Comparison of ENCODE assay signal across 10 mouse cellular contexts in the genomic region with DNA sequence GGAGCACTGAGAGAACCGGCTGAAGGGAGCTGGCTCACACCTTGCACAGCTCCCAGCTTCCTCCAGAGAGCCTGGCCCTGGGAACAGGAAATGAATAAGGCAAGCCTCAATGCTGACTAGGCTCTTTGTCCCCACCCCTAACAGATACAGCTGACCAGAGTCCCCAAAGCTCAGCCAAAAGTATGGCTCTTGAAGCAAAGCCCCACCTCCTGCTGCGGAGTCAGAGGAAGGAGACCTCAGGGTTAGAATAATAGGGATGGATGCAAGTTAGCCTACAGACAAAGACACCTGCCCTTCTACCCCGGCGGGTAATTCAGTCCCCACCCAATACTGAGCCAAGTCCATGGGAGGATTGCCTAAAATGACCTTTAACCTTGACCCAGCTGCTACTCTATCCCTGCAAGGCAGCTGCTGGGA. TPM values are rescaled to one million over a fixed set of nuclear protein-coding genes. Genes with fewer than 3 reads are reported as not detected.
DNase-seq lines count a peak whose midpoint lies in the region; ATAC-seq lines count a peak whose summit lies in the region.
"Had no signal": no experiment of that assay in that cellular context is flagged by ENCODE, and none has a peak within 500 bp of the region (broad histone marks: within the 10 kb centered on the region; RNA-seq: fewer than 3 reads in every experiment).

No protein-coding gene starts in this region.

- no peak for DNase-seq in lung, adult 18-20 months
- DNase-seq in embryonic facial prominence, embryonic 10.5 days (ENCODE audit: low spot score): no peak
- no peak for DNase-seq in left cerebral cortex, adult 11 months (ENCODE audit: low spot score)
- DNase-seq in cerebellum, adult 11 months: no peak
- DNase-seq: cerebellum, adult 9-10 months had no signal

- no peak overlapping the region for H3K4me2 ChIP-seq in lung, embryonic 15.5 days
- H3K4me2 ChIP-seq in kidney, embryonic 14.5 days (replicated peaks; ENCODE audit: low read depth, low read length): no peak overlapping the region
- H3K4me2 ChIP-seq: midbrain, embryonic 12.5 days had no signal

- no peak overlapping the region for H3K27ac ChIP-seq in lung, embryonic 15.5 days
- peak overlapping the region; percentile 54; the same call in 1 of the 2 replicates for H3K27ac ChIP-seq in embryonic facial prominence, embryonic 10.5 days (replicated peaks)
- H3K27ac ChIP-seq in kidney, embryonic 14.5 days (ENCODE audit: low read depth, low read length): no peak overlapping the region
- H3K27ac ChIP-seq: midbrain, embryonic 12.5 days had no signal

- 0 out of 2 replicates have a peak, but pooled peaks have one; percentile 5 for ATAC-seq in lung, embryonic 15.5 days (ENCODE audit: borderline replicate concordance, extremely low read depth, low FRiP score, low TSS enrichment)
- ATAC-seq in kidney, embryonic 14.5 days (ENCODE audit: low FRiP score, low TSS enrichment): peak; percentile 51; the same call in 1 of the 2 replicates
- peak; percentile 18; the same call in 1 of the 2 replicates for ATAC-seq in monocyte, adult 5-6 weeks (replicated peaks; ENCODE audit: insufficient number of reproducible peaks, low FRiP score, low TSS enrichment, poor library complexity, severe bottlenecking)
- no peak for ATAC-seq in megakaryocyte-erythroid progenitor cell, adult 5-6 weeks (replicated peaks; ENCODE audit: low FRiP score, low TSS enrichment, poor library complexity, severe bottlenecking)

- no peaks in the 10 kb centered on the region for H3K9me3 ChIP-seq in lung, embryonic 15.5 days
- no peaks in the 10 kb centered on the region for H3K9me3 ChIP-seq in embryonic facial prominence, embryonic 10.5 days
- H3K9me3 ChIP-seq in kidney, embryonic 14.5 days (ENCODE audit: control insufficient read depth, low read length): no peaks in the 10 kb centered on the region
- H3K9me3 ChIP-seq: midbrain, embryonic 12.5 days had no signal

- 0 out of 2 replicates have a peak, but pooled peaks cover 4% of the 10 kb centered on the region for H3K4me1 ChIP-seq in lung, embryonic 15.5 days
- peaks cover 23% of the 10 kb centered on the region for H3K4me1 ChIP-seq in embryonic facial prominence, embryonic 10.5 days
- peaks cover 43% of the 10 kb centered on the region for H3K4me1 ChIP-seq in kidney, embryonic 14.5 days (ENCODE audit: control insufficient read depth, insufficient read depth, low read length)
- H3K4me1 ChIP-seq: midbrain, embryonic 12.5 days had no signal

- H3K4me3 ChIP-seq in lung, embryonic 15.5 days: no peak overlapping the region
- H3K4me3 ChIP-seq in embryonic facial prominence, embryonic 10.5 days: no peak overlapping the region
- no peak overlapping the region for H3K4me3 ChIP-seq in kidney, embryonic 14.5 days (ENCODE audit: low read length)
- H3K4me3 ChIP-seq: midbrain, embryonic 12.5 days had no signal

- 63% methylated on average over 4 of the region's 4 CpGs for WGBS in lung, embryonic 15.5 days
- WGBS in embryonic facial prominence, embryonic 10.5 days: 56% methylated on average over 4 of the region's 4 CpGs
- 31% methylated on average over 4 of the region's 4 CpGs for WGBS in kidney, embryonic 14.5 days

- no peaks in the 10 kb centered on the region for H3K36me3 ChIP-seq in lung, embryonic 15.5 days
- no peaks in the 10 kb centered on the region for H3K36me3 ChIP-seq in embryonic facial prominence, embryonic 10.5 days (replicated peaks)
- no peaks in the 10 kb centered on the region for H3K36me3 ChIP-seq in kidney, embryonic 14.5 days (ENCODE audit: control insufficient read depth, insufficient read depth, low read length)
- H3K36me3 ChIP-seq: midbrain, embryonic 12.5 days had no signal

- no peak overlapping the region for H3K9ac ChIP-seq in lung, embryonic 15.5 days
- no peak overlapping the region for H3K9ac ChIP-seq in kidney, embryonic 14.5 days (ENCODE audit: low read depth, low read length)
- H3K9ac ChIP-seq: midbrain, embryonic 12.5 days had no signal

- no peaks in the 10 kb centered on the region for H3K27me3 ChIP-seq in lung, embryonic 15.5 days
- no peaks in the 10 kb centered on the region for H3K27me3 ChIP-seq in embryonic facial prominence, embryonic 10.5 days (replicated peaks; ENCODE audit: low read depth, poor library complexity, severe bottlenecking)
- H3K27me3 ChIP-seq in kidney, embryonic 14.5 days (ENCODE audit: control insufficient read depth, insufficient read depth, low read length): no peaks in the 10 kb centered on the region
- H3K27me3 ChIP-seq: midbrain, embryonic 12.5 days had no signal

RNA-seq across cellular contexts. Expression of gene Oxa1l, which starts 22.7 kb away (rescaled TPM):
- 38.3 and 41.6 TPM in 2 replicates for polyA plus RNA-seq in lung, embryonic 15.5 days (2015; fragmentation: Nextera tagmentation; extraction: Ambion mirVana)
- 49.1 and 51.5 TPM in 2 replicates for polyA plus RNA-seq in embryonic facial prominence, embryonic 10.5 days (2016; fragmentation: Nextera tagmentation; extraction: Ambion mirVana)
- 63.1 and 69.7 TPM in 2 replicates for polyA plus RNA-seq in kidney, embryonic 14.5 days (2014; fragmentation: Nextera tagmentation; extraction: Ambion mirVana)
- 24.6 to 34.7 TPM (median 29.1 TPM) in 3 replicates for total RNA-seq in monocyte, adult 5-6 weeks (2017)
- total RNA-seq in megakaryocyte-erythroid progenitor cell, adult 5-6 weeks (2014; fragmentation: Nextera tagmentation): 69.1 and 70.3 TPM in 2 replicates
- total RNA-seq in megakaryocyte-erythroid progenitor cell, adult 5-6 weeks (2017): 32.5 and 51.1 TPM in 2 replicates

RNA-seq across cellular contexts. Expression of gene Slc7a7, which starts 34.2 kb away (rescaled TPM):
- 10.7 and 11.9 TPM in 2 replicates for polyA plus RNA-seq in lung, embryonic 15.5 days (2015; fragmentation: Nextera tagmentation; extraction: Ambion mirVana)
- 3.6 and 4.2 TPM in 2 replicates for polyA plus RNA-seq in embryonic facial prominence, embryonic 10.5 days (2016; fragmentation: Nextera tagmentation; extraction: Ambion mirVana)
- polyA plus RNA-seq in kidney, embryonic 14.5 days (2014; fragmentation: Nextera tagmentation; extraction: Ambion mirVana): 6.9 and 9.6 TPM in 2 replicates
- total RNA-seq in monocyte, adult 5-6 weeks (2017): 11.3 to 16.7 TPM (median 13.6 TPM) in 3 replicates
- 8.8 and 12.9 TPM in 2 replicates for total RNA-seq in megakaryocyte-erythroid progenitor cell, adult 5-6 weeks (2014; fragmentation: Nextera tagmentation)
- total RNA-seq in megakaryocyte-erythroid progenitor cell, adult 5-6 weeks (2017): 8.2 and 10.6 TPM in 2 replicates

RNA-seq across cellular contexts. Expression of gene Mrpl52, which starts 43.3 kb away (rescaled TPM):
- 268 and 271 TPM in 2 replicates for polyA plus RNA-seq in lung, embryonic 15.5 days (2015; fragmentation: Nextera tagmentation; extraction: Ambion mirVana)
- 201 and 207 TPM in 2 replicates for polyA plus RNA-seq in embryonic facial prominence, embryonic 10.5 days (2016; fragmentation: Nextera tagmentation; extraction: Ambion mirVana)
- 269 and 360 TPM in 2 replicates for polyA plus RNA-seq in kidney, embryonic 14.5 days (2014; fragmentation: Nextera tagmentation; extraction: Ambion mirVana)
- total RNA-seq in monocyte, adult 5-6 weeks (2017): 49.3 to 72.4 TPM (median 52.8 TPM) in 3 replicates
- total RNA-seq in megakaryocyte-erythroid progenitor cell, adult 5-6 weeks (2014; fragmentation: Nextera tagmentation): 504 and 507 TPM in 2 replicates
- total RNA-seq in megakaryocyte-erythroid progenitor cell, adult 5-6 weeks (2017): 266 and 434 TPM in 2 replicates

RNA-seq across cellular contexts. Expression of gene Mmp14, which starts 48.0 kb away (rescaled TPM):
- polyA plus RNA-seq in lung, embryonic 15.5 days (2015; fragmentation: Nextera tagmentation; extraction: Ambion mirVana): 180 and 182 TPM in 2 replicates
- polyA plus RNA-seq in embryonic facial prominence, embryonic 10.5 days (2016; fragmentation: Nextera tagmentation; extraction: Ambion mirVana): 62.7 and 69.5 TPM in 2 replicates
- polyA plus RNA-seq in kidney, embryonic 14.5 days (2014; fragmentation: Nextera tagmentation; extraction: Ambion mirVana): 101 and 167 TPM in 2 replicates
- 0.78 to 0.96 TPM in 2 of 3 replicates, not detected in the other for total RNA-seq in monocyte, adult 5-6 weeks (2017)
- total RNA-seq in megakaryocyte-erythroid progenitor cell, adult 5-6 weeks (2014; fragmentation: Nextera tagmentation): 39.2 and 44.9 TPM in 2 replicates
- 23.4 and 37.2 TPM in 2 replicates for total RNA-seq in megakaryocyte-erythroid progenitor cell, adult 5-6 weeks (2017)
